In genomic region chr17:84480464-84481355, GRCm38 (mm10) we compare ENCODE assay signal across 10 mouse cellular contexts. TPM values are rescaled to one million over a fixed set of nuclear protein-coding genes. Genes with fewer than 3 reads are reported as not detected.
DNase-seq lines count a peak whose midpoint lies in the region; ATAC-seq lines count a peak whose summit lies in the region.
"Had no signal": no experiment of that assay in that cellular context is flagged by ENCODE, and none has a peak within 500 bp of the region (broad histone marks: within the 10 kb centered on the region; RNA-seq: fewer than 3 reads in every experiment).

No protein-coding gene starts in this region.

- no peak overlapping the region for H3K9ac ChIP-seq in forebrain, embryonic 13.5 days
- H3K9ac ChIP-seq in hindbrain, embryonic 16.5 days (ENCODE audit: low read depth, low read length), result no peak overlapping the region
- no peak overlapping the region for H3K9ac ChIP-seq in midbrain, embryonic 13.5 days (replicated peaks)
- H3K9ac ChIP-seq: heart, embryonic 13.5 days; neural tube, embryonic 12.5 days had no signal

- no peak overlapping the region for H3K4me3 ChIP-seq in forebrain, embryonic 10.5 days
- no peak overlapping the region for H3K4me3 ChIP-seq in forebrain, embryonic 13.5 days
- H3K4me3 ChIP-seq in hindbrain, embryonic 16.5 days (ENCODE audit: low read length), result no peak overlapping the region
- H3K4me3 ChIP-seq in midbrain, embryonic 13.5 days (replicated peaks), result no peak overlapping the region
- H3K4me3 ChIP-seq: heart, embryonic 13.5 days; neural tube, embryonic 12.5 days had no signal

- H3K27ac ChIP-seq in forebrain, embryonic 10.5 days, result peak overlapping the region; percentile 67
- no peak overlapping the region for H3K27ac ChIP-seq in forebrain, embryonic 13.5 days
- H3K27ac ChIP-seq in hindbrain, embryonic 16.5 days (ENCODE audit: low read depth, low read length), result no peak overlapping the region
- H3K27ac ChIP-seq in midbrain, embryonic 13.5 days, result no peak overlapping the region
- H3K27ac ChIP-seq: heart, embryonic 13.5 days; neural tube, embryonic 12.5 days had no signal

- WGBS in forebrain, embryonic 10.5 days, result 58% methylated on average over 15 of the region's 15 CpGs
- WGBS in forebrain, embryonic 13.5 days, result 49% methylated on average over 15 of the region's 15 CpGs
- 40% methylated on average over 15 of the region's 15 CpGs for WGBS in hindbrain, embryonic 16.5 days
- 38% methylated on average over 15 of the region's 15 CpGs for WGBS in midbrain, embryonic 13.5 days

- H3K4me1 ChIP-seq in forebrain, embryonic 10.5 days, result peaks cover 14% of the 10 kb centered on the region
- H3K4me1 ChIP-seq in forebrain, embryonic 13.5 days, result peaks cover 8% of the 10 kb centered on the region
- no peaks in the 10 kb centered on the region for H3K4me1 ChIP-seq in hindbrain, embryonic 16.5 days (ENCODE audit: control insufficient read depth, insufficient read depth, low read depth, low read length)
- H3K4me1 ChIP-seq in midbrain, embryonic 13.5 days (replicated peaks), result 0 out of 2 replicates have a peak, but pooled peaks cover 8% of the 10 kb centered on the region
- H3K4me1 ChIP-seq: neural tube, embryonic 12.5 days had no signal

- peak; percentile 24 for DNase-seq in forebrain, embryonic 10.5 days (ENCODE audit: extremely low spot score, low spot score)
- DNase-seq in 416B (ENCODE audit: low read depth), result peak; percentile 43
- DNase-seq in adrenal gland, postnatal 36 days, result peak; percentile 51 to 59
- DNase-seq in right cerebral cortex, postnatal 36 days (ENCODE audit: low spot score in 2 of 2), result no peak
- no peak for DNase-seq in gastrocnemius, adult 8-10 months (ENCODE audit: low spot score in 2 of 2)

- H3K27me3 ChIP-seq in forebrain, embryonic 10.5 days (ENCODE audit: poor library complexity, severe bottlenecking), result no peaks in the 10 kb centered on the region
- no peaks in the 10 kb centered on the region for H3K27me3 ChIP-seq in forebrain, embryonic 13.5 days
- no peaks in the 10 kb centered on the region for H3K27me3 ChIP-seq in hindbrain, embryonic 16.5 days (replicated peaks; ENCODE audit: control insufficient read depth, insufficient read depth, low read length)
- H3K27me3 ChIP-seq in midbrain, embryonic 13.5 days, result no peaks in the 10 kb centered on the region
- H3K27me3 ChIP-seq: heart, embryonic 13.5 days; neural tube, embryonic 12.5 days had no signal

- no peak overlapping the region for H3K4me2 ChIP-seq in forebrain, embryonic 13.5 days
- H3K4me2 ChIP-seq in hindbrain, embryonic 16.5 days (ENCODE audit: low read length), result no peak overlapping the region
- H3K4me2 ChIP-seq in midbrain, embryonic 13.5 days (replicated peaks), result no peak overlapping the region
- H3K4me2 ChIP-seq: heart, embryonic 13.5 days; neural tube, embryonic 12.5 days had no signal

- no peaks in the 10 kb centered on the region for H3K9me3 ChIP-seq in forebrain, embryonic 10.5 days
- no peaks in the 10 kb centered on the region for H3K9me3 ChIP-seq in forebrain, embryonic 13.5 days (replicated peaks)
- no peaks in the 10 kb centered on the region for H3K9me3 ChIP-seq in hindbrain, embryonic 16.5 days (ENCODE audit: control insufficient read depth, low read length)
- no peaks in the 10 kb centered on the region for H3K9me3 ChIP-seq in midbrain, embryonic 13.5 days
- H3K9me3 ChIP-seq: heart, embryonic 13.5 days; neural tube, embryonic 12.5 days had no signal

- H3K36me3 ChIP-seq in forebrain, embryonic 10.5 days (replicated peaks), result no peaks in the 10 kb centered on the region
- H3K36me3 ChIP-seq in forebrain, embryonic 13.5 days (ENCODE audit: poor library complexity, severe bottlenecking), result no peaks in the 10 kb centered on the region
- no peaks in the 10 kb centered on the region for H3K36me3 ChIP-seq in hindbrain, embryonic 16.5 days (ENCODE audit: control insufficient read depth, insufficient read depth, low read length)
- no peaks in the 10 kb centered on the region for H3K36me3 ChIP-seq in midbrain, embryonic 13.5 days
- H3K36me3 ChIP-seq: heart, embryonic 13.5 days; neural tube, embryonic 12.5 days had no signal

- no peak; the same call in 1 of the 2 replicates for ATAC-seq in forebrain, embryonic 13.5 days
- 0 out of 2 replicates have a peak, but pooled peaks have one; percentile 37 for ATAC-seq in hindbrain, embryonic 16.5 days
- ATAC-seq in midbrain, embryonic 13.5 days, result 0 out of 2 replicates have a peak, but pooled peaks have one; percentile 27

RNA-seq across cellular contexts. Expression of gene Thada, which starts 14.7 kb away (rescaled TPM):
- 11.3 and 12.1 TPM in 2 replicates for polyA plus RNA-seq in forebrain, embryonic 10.5 days (2016; fragmentation: Nextera tagmentation; extraction: Ambion mirVana)
- polyA plus RNA-seq in forebrain, embryonic 13.5 days (2015; fragmentation: Nextera tagmentation; extraction: Ambion mirVana), result 6.4 and 6.9 TPM in 2 replicates
- 10 to 100 TPM; 15.6 to 20.3 TPM for total RNA-seq in adrenal gland, postnatal 36 days (2021)
- 5.1 and 6.8 TPM in 2 replicates for polyA plus RNA-seq in hindbrain, embryonic 16.5 days (2015; fragmentation: Nextera tagmentation; extraction: Ambion mirVana)
- 6.8 and 7.6 TPM in 2 replicates for polyA plus RNA-seq in midbrain, embryonic 13.5 days (2015; fragmentation: Nextera tagmentation; extraction: Ambion mirVana)
- 1 to 10 TPM; 4.4 to 6.3 (median 5.6) TPM for total RNA-seq in gastrocnemius, adult 8-10 months (2022)

RNA-seq across cellular contexts. Expression of gene Plekhh2, which starts 31.0 kb away (rescaled TPM):
- 3.5 and 3.8 TPM in 2 replicates for polyA plus RNA-seq in forebrain, embryonic 10.5 days (2016; fragmentation: Nextera tagmentation; extraction: Ambion mirVana)
- 0.89 and 1.7 TPM in 2 replicates for polyA plus RNA-seq in forebrain, embryonic 13.5 days (2015; fragmentation: Nextera tagmentation; extraction: Ambion mirVana)
- total RNA-seq in adrenal gland, postnatal 36 days (2021), result 1 to 10 TPM; 4.6 to 5.2 TPM
- polyA plus RNA-seq in hindbrain, embryonic 16.5 days (2015; fragmentation: Nextera tagmentation; extraction: Ambion mirVana), result 1.2 and 2.1 TPM in 2 replicates
- 1.6 and 1.7 TPM in 2 replicates for polyA plus RNA-seq in midbrain, embryonic 13.5 days (2015; fragmentation: Nextera tagmentation; extraction: Ambion mirVana)
- total RNA-seq in gastrocnemius, adult 8-10 months (2022), result 1 to 10 TPM in 1 of 4 experiments, under 1 TPM in 3; 0.73 to 1.3 (median 0.96) TPM

Comparison
In these comparisons a context has a peak if more than half of its experiments do, and no peak if none do; other contexts are left out.
1. DNase-seq: peak in forebrain, embryonic 10.5 days (single experiment), 416B (single experiment) and adrenal gland, postnatal 36 days (2 of 2); none in right cerebral cortex, postnatal 36 days (0 of 2) and gastrocnemius, adult 8-10 months (0 of 2).